Mouse (Mus musculus): ENCODE measurements around the gene Gm32717. TPM values are rescaled to one million over a fixed set of nuclear protein-coding genes. Genes with fewer than 3 reads are reported as not detected.
"Not testable (repeated sequence)": the region's sequence is repeated elsewhere in the genome, so short reads cannot be mapped to it uniquely, and the experiment has no call there.

Gm32717 gene
- polyA plus RNA-seq, 1 experiment from 2014 or later = not detected

GRCm38 (mm10) chr10:118232607-118233006 lies 8.0 kb downstream of the Gm32717 start:
- WGBS = no CpG with 5 or more reads among the region's 5 CpGs
- not testable (repeated sequence) for H3K9me3 ChIP-seq (ENCODE audit: control insufficient read depth, low read length); H3K4me1 ChIP-seq (replicated peaks; ENCODE audit: control insufficient read depth, insufficient read depth, low read length); H3K27me3 ChIP-seq (ENCODE audit: control insufficient read depth, insufficient read depth, low read depth, low read length); ATAC-seq (ENCODE audit: low read depth); H3K4me3 ChIP-seq (ENCODE audit: low read length); H3K36me3 ChIP-seq (ENCODE audit: control insufficient read depth, insufficient read depth, low read length); H3K4me2 ChIP-seq (ENCODE audit: low read depth, low read length); H3K27ac ChIP-seq (ENCODE audit: low read length); H3K9ac ChIP-seq (ENCODE audit: low read length)

- not testable (repeated sequence) for H3K4me1 ChIP-seq (replicated peaks; ENCODE audit: control insufficient read depth, insufficient read depth, low read length); H3K9ac ChIP-seq (ENCODE audit: low read length); H3K27me3 ChIP-seq (ENCODE audit: control insufficient read depth, insufficient read depth, low read depth, low read length); ATAC-seq (ENCODE audit: low read depth); H3K9me3 ChIP-seq (ENCODE audit: control insufficient read depth, low read length); H3K4me2 ChIP-seq (ENCODE audit: low read depth, low read length); H3K36me3 ChIP-seq (ENCODE audit: control insufficient read depth, insufficient read depth, low read length); H3K27ac ChIP-seq (ENCODE audit: low read length); H3K4me3 ChIP-seq (ENCODE audit: low read length)
- no CpG with 5 or more reads among the region's 2 CpGs for WGBS
These were observed 13.0 kb downstream of the Gm32717 start for GRCm38 (mm10) chr10:118227629-118228028.

- not testable (repeated sequence) for H3K4me3 ChIP-seq (ENCODE audit: low read length); H3K9me3 ChIP-seq (ENCODE audit: control insufficient read depth, low read length); H3K27ac ChIP-seq (ENCODE audit: low read length); H3K4me2 ChIP-seq (ENCODE audit: low read depth, low read length); H3K27me3 ChIP-seq (ENCODE audit: control insufficient read depth, insufficient read depth, low read depth, low read length); H3K4me1 ChIP-seq (replicated peaks; ENCODE audit: control insufficient read depth, insufficient read depth, low read length); H3K9ac ChIP-seq (ENCODE audit: low read length); H3K36me3 ChIP-seq (ENCODE audit: control insufficient read depth, insufficient read depth, low read length)
- WGBS = 84% methylated on average over 2 of the region's 4 CpGs
- peak; percentile 12; the same call in 1 of the 2 replicates for ATAC-seq (ENCODE audit: low read depth)
These were observed 24.7 kb downstream of the Gm32717 start for GRCm38 (mm10) chr10:118215719-118216393.

DNA sequence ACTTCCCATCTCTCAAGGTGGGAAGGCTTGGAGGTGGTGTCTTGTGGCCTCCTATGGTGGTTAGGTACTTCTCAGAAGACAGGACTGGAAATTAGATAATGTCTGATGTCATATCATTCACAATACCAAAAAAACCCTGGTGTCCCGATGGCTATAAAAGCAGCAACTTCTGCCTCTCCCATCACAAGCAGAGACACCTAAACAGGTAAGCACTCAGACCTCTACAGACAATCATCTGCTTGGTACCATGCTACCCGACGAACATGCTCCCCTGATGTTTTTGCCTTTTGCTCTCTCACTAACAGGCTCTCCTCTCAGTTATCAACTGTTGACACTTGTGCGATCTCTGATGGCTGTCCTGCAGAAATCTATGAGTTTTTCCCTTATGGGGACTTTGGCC lies 35.9 kb downstream of the Gm32717 start, which contains the start of gene Il22:
Gene Il22 (plus strand): TSS at position 301 of the 400 bp plus-strand sequence.
- no peak within 1 kb of the TSS for H3K27ac ChIP-seq (ENCODE audit: low read length)
- no peaks in the 10 kb centered on the region for H3K27me3 ChIP-seq (ENCODE audit: control insufficient read depth, insufficient read depth, low read depth, low read length)
- H3K4me2 ChIP-seq (ENCODE audit: low read depth, low read length) = no peak within 1 kb of the TSS
- no peak within 1 kb of the TSS for H3K9ac ChIP-seq (ENCODE audit: low read length)
- 87% methylated on average over 4 of the region's 4 CpGs for WGBS
- H3K4me1 ChIP-seq (replicated peaks; ENCODE audit: control insufficient read depth, insufficient read depth, low read length) = no peaks in the 10 kb centered on the region
- no peaks in the 10 kb centered on the region for H3K9me3 ChIP-seq (ENCODE audit: control insufficient read depth, low read length)
- ATAC-seq (ENCODE audit: low read depth) = no peak
- H3K4me3 ChIP-seq (ENCODE audit: low read length) = no peak within 1 kb of the TSS
- H3K36me3 ChIP-seq (ENCODE audit: control insufficient read depth, insufficient read depth, low read length) = no peaks in the 10 kb centered on the region

DNA sequence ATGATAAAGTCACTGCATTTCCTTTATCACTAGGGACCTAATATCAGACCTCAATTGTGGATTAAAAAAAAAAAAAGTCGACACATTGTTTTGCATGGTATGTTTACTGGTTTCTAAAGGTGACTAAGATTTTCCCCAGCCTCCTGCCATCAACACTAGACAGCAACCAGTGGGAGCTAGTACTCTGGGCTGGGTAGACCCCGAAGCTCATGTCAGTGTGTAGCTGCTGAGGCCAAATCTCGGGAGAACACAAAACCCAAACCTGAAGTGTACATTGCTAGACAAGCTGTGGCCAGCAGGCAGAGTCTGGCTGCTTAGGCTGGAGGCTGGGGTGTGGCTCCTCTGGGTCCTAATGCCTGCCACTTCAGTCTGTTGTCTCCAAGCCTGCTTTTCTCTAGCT lies 45.4 kb downstream of the Gm32717 start:
- not testable (repeated sequence) for H3K27me3 ChIP-seq (ENCODE audit: control insufficient read depth, insufficient read depth, low read depth, low read length); H3K4me3 ChIP-seq (ENCODE audit: low read length); H3K9me3 ChIP-seq (ENCODE audit: control insufficient read depth, low read length); H3K27ac ChIP-seq (ENCODE audit: low read length); H3K9ac ChIP-seq (ENCODE audit: low read length); H3K4me1 ChIP-seq (replicated peaks; ENCODE audit: control insufficient read depth, insufficient read depth, low read length); H3K4me2 ChIP-seq (ENCODE audit: low read depth, low read length); H3K36me3 ChIP-seq (ENCODE audit: control insufficient read depth, insufficient read depth, low read length)
- 18% methylated on average over 3 of the region's 3 CpGs for WGBS
- peak; percentile 31; the same call in 1 of the 2 replicates for ATAC-seq (ENCODE audit: low read depth)

Other genes with a start within 250 kb of the Gm32717 start
- gene Mdm1, start 99.0 kb downstream of the Gm32717 start, polyA plus RNA-seq (2015; fragmentation: Nextera tagmentation; extraction: Ambion mirVana) = 42.8 and 44.5 TPM in 2 replicates
- not detected in 2 replicates for gene Il22, start 35.8 kb downstream of the Gm32717 start, polyA plus RNA-seq (2015; fragmentation: Nextera tagmentation; extraction: Ambion mirVana)
- gene Gm32802, start 17.9 kb upstream of the Gm32717 start, polyA plus RNA-seq (2015; fragmentation: Nextera tagmentation; extraction: Ambion mirVana) = not detected in 2 replicates
- not detected in 2 replicates for gene Iltifb, start 54.3 kb upstream of the Gm32717 start, polyA plus RNA-seq (2015; fragmentation: Nextera tagmentation; extraction: Ambion mirVana)
- gene Gm9040, start 86.2 kb upstream of the Gm32717 start, polyA plus RNA-seq (2015; fragmentation: Nextera tagmentation; extraction: Ambion mirVana) = not detected in 2 replicates
- not detected in 2 replicates for gene Gm9044, start 91.6 kb upstream of the Gm32717 start, polyA plus RNA-seq (2015; fragmentation: Nextera tagmentation; extraction: Ambion mirVana)
- gene Gm9045, start 97.1 kb upstream of the Gm32717 start, polyA plus RNA-seq (2015; fragmentation: Nextera tagmentation; extraction: Ambion mirVana) = 0.06 TPM in 1 of 2 replicates, not detected in the other
- gene Gm9046, start 102.5 kb upstream of the Gm32717 start, polyA plus RNA-seq (2015; fragmentation: Nextera tagmentation; extraction: Ambion mirVana) = not detected in 2 replicates
- not detected in 2 replicates for gene Gm9048, start 107.9 kb upstream of the Gm32717 start, polyA plus RNA-seq (2015; fragmentation: Nextera tagmentation; extraction: Ambion mirVana)
- gene Gm9049, start 113.3 kb upstream of the Gm32717 start, polyA plus RNA-seq (2015; fragmentation: Nextera tagmentation; extraction: Ambion mirVana) = 0.06 TPM in 1 of 2 replicates, not detected in the other
- not detected in 2 replicates for gene Ifng, start 200.3 kb upstream of the Gm32717 start, polyA plus RNA-seq (2015; fragmentation: Nextera tagmentation; extraction: Ambion mirVana)

All from lung, embryonic 16.5 days (tissue).